Mouse (Mus musculus) kidney, postnatal 4 days (tissue): Measurements from ENCODE around the gene Rer1.

Experiments used
- DNase-seq, 2 experiments: peaks; one replicate each; pipeline ENCODE4 v3.0.0; 2021; ENCODE audit warnings: mixed read lengths in 2 of 2

Rer1 gene

DNA sequence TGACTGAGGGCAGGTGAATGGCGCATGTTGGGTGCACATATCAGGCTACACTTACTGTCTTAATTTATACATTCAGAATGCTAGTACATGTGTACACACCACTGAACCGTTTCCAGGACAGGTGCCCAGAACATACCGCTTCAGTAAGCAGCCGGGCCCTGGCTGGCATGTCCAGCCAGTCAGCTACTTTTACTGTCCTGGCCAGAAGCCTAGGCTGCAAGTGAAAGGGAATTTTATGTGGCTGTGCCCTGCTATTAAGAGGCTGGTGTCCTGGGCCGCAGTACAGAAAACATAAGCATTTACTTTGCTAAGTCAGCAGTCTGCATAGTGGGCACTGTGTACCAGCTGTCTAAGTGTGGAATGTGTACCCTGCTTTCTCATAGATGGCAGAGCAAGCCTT, 15.3 kb downstream of the Rer1 start:
- peak in 1 of 2 experiments; percentile 55 for DNase-seq

GRCm38 (mm10) chr4:155070199-155070598, 16.0 kb downstream of the Rer1 start:
- DNase-seq, result no peak

- DNase-seq, result peak in 1 of 2 experiments; percentile 53
These were observed 17.0 kb downstream of the Rer1 start for GRCm38 (mm10) chr4:155069191-155069590.

GRCm38 (mm10) chr4:155068357-155068972, 17.7 kb downstream of the Rer1 start:
- no peak for DNase-seq

DNA sequence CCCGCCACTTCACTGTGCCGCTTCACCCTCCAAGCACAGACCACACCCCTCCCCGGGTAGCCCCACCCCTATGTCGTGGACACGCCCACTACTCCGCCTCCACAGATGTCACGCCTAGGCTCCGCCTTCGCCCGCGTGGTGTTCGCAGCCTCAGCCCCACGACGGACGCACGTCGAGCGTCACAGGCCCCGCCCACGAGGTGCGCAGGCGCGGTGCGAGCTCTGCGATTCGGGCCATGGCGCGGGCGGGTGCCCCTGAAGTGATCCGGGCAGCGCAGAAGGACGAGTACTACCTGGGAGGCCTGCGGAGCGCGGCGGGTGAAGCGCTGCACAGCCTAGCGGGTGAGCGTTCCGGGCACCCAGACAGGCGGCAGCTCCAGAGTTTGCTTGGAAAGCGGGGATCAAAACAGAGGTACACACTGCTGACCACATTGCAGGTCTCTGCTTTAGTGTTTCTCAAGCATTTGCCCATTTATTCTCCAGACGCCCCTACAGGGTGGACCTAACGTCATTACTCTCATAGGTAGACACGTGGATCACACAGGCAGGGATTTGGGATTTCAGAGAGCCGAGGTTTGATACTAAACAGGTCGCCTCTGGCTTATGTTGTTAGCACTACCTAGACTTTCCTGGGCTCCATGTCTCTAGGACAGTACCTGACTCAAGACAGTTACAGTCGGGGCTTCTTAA, 19.2 kb downstream of the Rer1 start, which contains the start of gene Pex10:
Gene Pex10 (plus strand): TSS at position 183 of the 689 bp plus-strand sequence.
- DNase-seq, result peak; percentile 98 to 99

GRCm38 (mm10) chr4:155065970-155066833, 20.0 kb downstream of the Rer1 start:
- DNase-seq, result peak; percentile 93

DNA sequence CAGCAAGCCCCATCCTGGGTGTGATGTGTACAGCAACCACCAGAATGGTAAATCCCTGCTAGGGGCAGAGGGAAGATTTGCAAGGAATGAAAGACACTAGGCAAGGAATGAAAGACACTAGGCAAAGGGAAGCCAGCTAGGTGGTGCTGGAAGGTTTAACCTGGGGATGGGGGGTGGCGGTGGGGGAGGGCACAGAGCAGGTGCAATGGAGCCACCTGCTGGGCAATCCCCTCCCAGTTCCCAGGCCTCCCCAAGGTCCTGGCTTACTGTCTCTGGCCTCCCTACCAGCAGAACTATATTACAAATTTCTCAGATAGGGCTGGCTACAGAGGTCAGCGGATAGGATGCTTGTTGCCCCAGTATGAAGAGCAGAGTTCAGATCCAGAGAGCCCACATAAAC, 21.7 kb downstream of the Rer1 start:
- DNase-seq, result peak; percentile 45 to 66

- DNase-seq, result peak; percentile 43 to 63
These were observed 22.3 kb downstream of the Rer1 start for GRCm38 (mm10) chr4:155063895-155064294.

- no peak for DNase-seq
These were observed 27.9 kb downstream of the Rer1 start for GRCm38 (mm10) chr4:155058325-155058724.

GRCm38 (mm10) chr4:155056724-155057123, 29.5 kb downstream of the Rer1 start, which contains the start of gene Plch2:
TSS of gene Plch2 (minus strand) at chr4:155056784.
- no peak for DNase-seq

GRCm38 (mm10) chr4:155050116-155050515, 36.1 kb downstream of the Rer1 start:
- no peak for DNase-seq

DNA sequence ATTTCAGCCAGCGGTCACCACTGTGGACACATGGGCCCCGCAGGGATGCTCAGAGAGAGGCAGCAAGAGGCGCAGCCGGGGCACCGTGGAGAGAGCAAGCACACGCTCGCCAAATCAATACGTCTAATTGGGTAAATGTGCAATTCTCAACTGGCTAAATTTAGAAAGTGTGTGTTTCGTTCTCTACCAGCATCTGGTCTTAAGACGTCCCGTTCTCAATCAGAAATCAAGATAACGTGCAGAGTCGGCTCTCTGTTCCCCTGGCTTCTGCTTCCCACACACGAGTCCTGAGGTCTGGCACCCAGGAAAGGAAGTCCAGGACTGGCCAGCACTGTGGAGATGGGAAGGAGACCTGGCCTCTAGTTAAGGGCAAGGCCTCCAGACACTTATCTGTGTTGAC, 39.5 kb downstream of the Rer1 start:
- no peak for DNase-seq

DNA sequence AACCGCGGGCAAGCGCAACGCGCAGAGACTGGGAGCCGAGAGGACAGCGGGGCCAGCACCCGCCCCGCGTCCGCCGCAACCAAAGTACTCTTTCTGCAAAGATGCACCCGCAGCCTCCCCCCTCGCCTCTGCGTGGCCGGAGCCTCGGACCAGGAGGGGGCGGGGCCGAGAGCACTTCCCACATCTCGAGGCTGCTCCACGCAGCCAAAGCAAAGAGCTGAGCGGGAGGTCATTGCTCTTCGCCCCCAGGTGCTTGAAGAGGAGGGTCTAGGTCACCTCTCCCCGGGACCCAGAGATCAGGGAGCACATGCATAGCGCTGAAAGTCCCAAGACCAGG, 42.9 kb downstream of the Rer1 start:
- DNase-seq, result no peak

- no peak for DNase-seq
These were observed 43.4 kb downstream of the Rer1 start for GRCm38 (mm10) chr4:155042606-155043288.

GRCm38 (mm10) chr4:155040696-155041095, 45.5 kb downstream of the Rer1 start:
- DNase-seq, result no peak

- DNase-seq, result no peak
These were observed 46.0 kb downstream of the Rer1 start for GRCm38 (mm10) chr4:155040197-155040596.

DNA sequence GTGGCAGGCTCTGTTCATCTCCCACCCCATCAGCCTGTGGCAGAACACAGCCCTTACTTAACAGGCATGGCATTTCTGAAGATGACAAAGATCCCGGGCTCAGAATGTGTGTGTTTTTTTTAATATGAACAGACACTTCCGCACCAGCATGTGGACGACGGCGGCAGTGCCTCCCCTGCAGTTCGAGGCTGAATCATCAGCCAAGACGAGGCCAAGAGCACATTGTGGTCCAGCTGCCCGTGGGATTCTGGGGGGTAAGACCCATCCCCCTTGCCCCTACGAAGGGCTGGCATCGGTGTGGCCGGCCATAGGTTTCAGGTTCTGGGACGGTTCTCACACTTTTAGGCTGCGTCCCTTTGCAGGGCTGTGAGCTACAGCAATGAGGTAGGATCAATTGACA, 51.4 kb downstream of the Rer1 start:
- DNase-seq, result no peak

DNA sequence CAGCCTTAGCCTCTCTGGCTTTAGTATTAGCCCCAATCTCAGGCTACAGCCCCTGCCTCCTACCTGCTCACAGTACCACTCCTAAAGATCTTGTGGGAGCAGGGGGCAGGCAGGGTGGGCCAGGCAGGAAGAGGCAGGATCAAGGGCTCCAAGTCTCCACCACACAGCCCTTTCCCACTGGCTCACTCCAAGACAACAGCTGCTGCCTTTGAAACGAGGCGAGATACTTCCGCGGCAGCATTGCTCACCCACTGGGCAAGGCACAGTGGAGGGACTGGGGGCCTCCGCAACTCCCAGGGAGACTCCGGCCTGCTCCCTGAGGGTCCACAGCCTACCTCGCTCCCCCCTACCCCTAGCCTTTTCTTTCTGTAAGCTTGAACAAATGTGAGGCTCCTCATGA, 52.0 kb downstream of the Rer1 start:
- no peak for DNase-seq

GRCm38 (mm10) chr4:155033115-155033514, 53.1 kb downstream of the Rer1 start:
- DNase-seq, result no peak

- DNase-seq, result no peak
These were observed 61.8 kb downstream of the Rer1 start for GRCm38 (mm10) chr4:155024170-155025010.
